In genomic region chr12:55442861-55443850, GRCm38 (mm10) we compare ENCODE assay signal across 8 mouse cellular contexts. TPM values are rescaled to one million over a fixed set of nuclear protein-coding genes. Genes with fewer than 3 reads are reported as not detected.
DNase-seq lines count a peak whose midpoint lies in the region; ATAC-seq and TF ChIP-seq lines count a peak whose summit lies in the region.

No protein-coding gene starts in this region.

- no peak for ATAC-seq in hindbrain, embryonic 13.5 days (ENCODE audit: low FRiP score)
- no peak for ATAC-seq in hindbrain, embryonic 11.5 days (ENCODE audit: low FRiP score)
- ATAC-seq in hindbrain, postnatal 0 days, result peak; percentile 41
- ATAC-seq in limb, embryonic 15.5 days (ENCODE audit: insufficient number of reproducible peaks, low FRiP score, low TSS enrichment, low read depth), result peak; percentile 21

- no peak overlapping the region for H3K4me3 ChIP-seq in hindbrain, embryonic 13.5 days
- H3K4me3 ChIP-seq in hindbrain, embryonic 11.5 days (ENCODE audit: low read depth, low read length), result no peak overlapping the region
- no peak overlapping the region for H3K4me3 ChIP-seq in hindbrain, postnatal 0 days (ENCODE audit: low read length)
- no peak overlapping the region for H3K4me3 ChIP-seq in limb, embryonic 15.5 days

- H3K9me3 ChIP-seq in hindbrain, embryonic 13.5 days, result no peaks in the 10 kb centered on the region
- no peaks in the 10 kb centered on the region for H3K9me3 ChIP-seq in hindbrain, embryonic 11.5 days (ENCODE audit: control insufficient read depth, low read length)
- H3K9me3 ChIP-seq in hindbrain, postnatal 0 days (ENCODE audit: low read length), result no peaks in the 10 kb centered on the region
- H3K9me3 ChIP-seq in limb, embryonic 15.5 days, result no peaks in the 10 kb centered on the region

- no peak overlapping the region for H3K9ac ChIP-seq in hindbrain, embryonic 13.5 days
- no peak overlapping the region for H3K9ac ChIP-seq in hindbrain, embryonic 11.5 days (ENCODE audit: low read depth, low read length)
- H3K9ac ChIP-seq in hindbrain, postnatal 0 days (replicated peaks; ENCODE audit: low read length), result no peak overlapping the region
- H3K9ac ChIP-seq in limb, embryonic 15.5 days, result no peak overlapping the region

- H3K36me3 ChIP-seq in hindbrain, embryonic 13.5 days, result no peaks in the 10 kb centered on the region
- H3K36me3 ChIP-seq in hindbrain, embryonic 11.5 days (ENCODE audit: control insufficient read depth, insufficient read depth, low read length), result no peaks in the 10 kb centered on the region
- H3K36me3 ChIP-seq in hindbrain, postnatal 0 days (ENCODE audit: insufficient read depth, low read length), result no peaks in the 10 kb centered on the region
- H3K36me3 ChIP-seq in limb, embryonic 15.5 days, result no peaks in the 10 kb centered on the region

- H3K27ac ChIP-seq in hindbrain, embryonic 13.5 days, result peak overlapping the region; percentile 5; the same call in 1 of the 2 replicates
- H3K27ac ChIP-seq in hindbrain, embryonic 11.5 days (ENCODE audit: low read depth, low read length), result no peak overlapping the region
- peak overlapping the region; percentile 60 for H3K27ac ChIP-seq in hindbrain, postnatal 0 days
- H3K27ac ChIP-seq in limb, embryonic 15.5 days, result peak overlapping the region; percentile 68

- WGBS in hindbrain, embryonic 13.5 days, result 63% methylated on average over 9 of the region's 9 CpGs
- 71% methylated on average over 9 of the region's 9 CpGs for WGBS in hindbrain, embryonic 11.5 days
- 48% methylated on average over 9 of the region's 9 CpGs for WGBS in hindbrain, postnatal 0 days
- 55% methylated on average over 9 of the region's 9 CpGs for WGBS in limb, embryonic 15.5 days

- no peaks in the 10 kb centered on the region for H3K27me3 ChIP-seq in hindbrain, embryonic 13.5 days
- no peaks in the 10 kb centered on the region for H3K27me3 ChIP-seq in hindbrain, embryonic 11.5 days (ENCODE audit: control insufficient read depth, insufficient read depth, low read length)
- no peaks in the 10 kb centered on the region for H3K27me3 ChIP-seq in hindbrain, postnatal 0 days (ENCODE audit: insufficient read depth, low read length)
- H3K27me3 ChIP-seq in limb, embryonic 15.5 days, result no peaks in the 10 kb centered on the region

- DNase-seq in hindbrain, embryonic 11.5 days (ENCODE audit: low spot score), result no peak
- DNase-seq in NIH3T3 (ENCODE audit: low read depth), result peak; percentile 93
- peak; percentile 83 for DNase-seq in gastrocnemius, postnatal 25 days
- peak; percentile 84 for DNase-seq in hindbrain, postnatal 0 days (ENCODE audit: low spot score)
- peak; percentile 81 for DNase-seq in ovary, postnatal 14 days (ENCODE audit: low spot score)
- no peak for DNase-seq in retina, embryonic 14.5 days (ENCODE audit: low spot score)

- no peak for TF ChIP-seq CTCF in hindbrain, postnatal 0 days (IDR thresholded peaks at IDR 0.05; ENCODE audit: low read depth)

- H3K4me1 ChIP-seq in hindbrain, embryonic 13.5 days (replicated peaks), result peaks cover 40% of the 10 kb centered on the region
- peaks cover 2% of the 10 kb centered on the region; the same call in 1 of the 2 replicates for H3K4me1 ChIP-seq in hindbrain, embryonic 11.5 days (replicated peaks; ENCODE audit: control insufficient read depth, insufficient read depth, low read length)
- peaks cover 30% of the 10 kb centered on the region for H3K4me1 ChIP-seq in hindbrain, postnatal 0 days (ENCODE audit: insufficient read depth, low read length)
- H3K4me1 ChIP-seq in limb, embryonic 15.5 days, result peaks cover 48% of the 10 kb centered on the region

- H3K4me2 ChIP-seq in hindbrain, embryonic 13.5 days, result no peak overlapping the region
- H3K4me2 ChIP-seq in hindbrain, embryonic 11.5 days (replicated peaks; ENCODE audit: low read depth, low read length), result no peak overlapping the region
- no peak overlapping the region for H3K4me2 ChIP-seq in hindbrain, postnatal 0 days (ENCODE audit: low read depth, low read length)
- no peak overlapping the region for H3K4me2 ChIP-seq in limb, embryonic 15.5 days

RNA-seq across cellular contexts. Expression of gene Nfkbia, which starts 49.3 kb away (rescaled TPM):
- 55.3 and 60.7 TPM in 2 replicates for polyA plus RNA-seq in hindbrain, embryonic 13.5 days (2015; fragmentation: Nextera tagmentation; extraction: Ambion mirVana)
- 43.3 and 46.9 TPM in 2 replicates for polyA plus RNA-seq in hindbrain, embryonic 11.5 days (2014; fragmentation: Nextera tagmentation; extraction: Ambion mirVana)
- total RNA-seq in gastrocnemius, postnatal 25 days (2021), result 10 to 100 TPM; 17.8 to 20.8 TPM
- total RNA-seq in hindbrain, postnatal 0 days (2014; rRNA removed), result 52.4 and 79.0 TPM in 2 replicates
- 81.5 and 86.6 TPM in 2 replicates for polyA plus RNA-seq in hindbrain, postnatal 0 days (2015; fragmentation: Nextera tagmentation; extraction: Ambion mirVana)
- polyA plus RNA-seq in limb, embryonic 15.5 days (2015; fragmentation: Nextera tagmentation; extraction: Ambion mirVana), result 139 and 155 TPM in 2 replicates

RNA-seq across cellular contexts. Expression of gene Psma6, which starts 59.1 kb away (rescaled TPM):
- polyA plus RNA-seq in hindbrain, embryonic 13.5 days (2015; fragmentation: Nextera tagmentation; extraction: Ambion mirVana), result 444 and 450 TPM in 2 replicates
- 503 and 508 TPM in 2 replicates for polyA plus RNA-seq in hindbrain, embryonic 11.5 days (2014; fragmentation: Nextera tagmentation; extraction: Ambion mirVana)
- 100 to 1,000 TPM; 140 to 155 TPM for total RNA-seq in gastrocnemius, postnatal 25 days (2021)
- total RNA-seq in hindbrain, postnatal 0 days (2014; rRNA removed), result 82.8 and 91.7 TPM in 2 replicates
- polyA plus RNA-seq in hindbrain, postnatal 0 days (2015; fragmentation: Nextera tagmentation; extraction: Ambion mirVana), result 444 and 446 TPM in 2 replicates
- 373 and 378 TPM in 2 replicates for polyA plus RNA-seq in limb, embryonic 15.5 days (2015; fragmentation: Nextera tagmentation; extraction: Ambion mirVana)

Comparison
In these comparisons a context has a peak if more than half of its experiments do, and no peak if none do; other contexts are left out.
1. ATAC-seq: peak in hindbrain, postnatal 0 days (single experiment) and limb, embryonic 15.5 days (single experiment); none in hindbrain, embryonic 13.5 days (single experiment) and hindbrain, embryonic 11.5 days (single experiment).
2. DNase-seq: peak in NIH3T3 (single experiment), gastrocnemius, postnatal 25 days (single experiment), hindbrain, postnatal 0 days (single experiment) and ovary, postnatal 14 days (single experiment); none in hindbrain, embryonic 11.5 days (single experiment) and retina, embryonic 14.5 days (single experiment).